ENCODE assay signal across 8 mouse cellular contexts in genomic region chr15:25486158-25486557, GRCm38 (mm10).
DNase-seq lines count a peak whose midpoint lies in the region; ATAC-seq and TF ChIP-seq lines count a peak whose summit lies in the region.

No protein-coding gene starts in this region.

- 84% methylated on average over 7 of the region's 7 CpGs for WGBS in hindbrain, embryonic 10.5 days
- 85% methylated on average over 7 of the region's 7 CpGs for WGBS in hindbrain, embryonic 16.5 days
- 86% methylated on average over 7 of the region's 7 CpGs for WGBS in midbrain, postnatal 0 days
- WGBS in midbrain, embryonic 11.5 days, result 83% methylated on average over 7 of the region's 7 CpGs
- WGBS in limb, embryonic 10.5 days, result 84% methylated on average over 7 of the region's 7 CpGs
- WGBS in stomach, postnatal 0 days, result 83% methylated on average over 7 of the region's 7 CpGs

- peak; percentile 72 for TF ChIP-seq CTCF in midbrain, postnatal 0 days (IDR thresholded peaks at IDR 0.05)
- peak; percentile 69 for TF ChIP-seq CTCF in stomach, postnatal 0 days (IDR thresholded peaks at IDR 0.05; ENCODE audit: low read depth)

- H3K4me1 ChIP-seq in hindbrain, embryonic 10.5 days (replicated peaks), result peaks cover 10% of the 10 kb centered on the region; the same call in 1 of the 2 replicates
- H3K4me1 ChIP-seq in hindbrain, embryonic 16.5 days (ENCODE audit: control insufficient read depth, insufficient read depth, low read depth, low read length), result no peaks in the 10 kb centered on the region
- no peaks in the 10 kb centered on the region for H3K4me1 ChIP-seq in midbrain, postnatal 0 days (ENCODE audit: insufficient read depth, low read length)
- H3K4me1 ChIP-seq in midbrain, embryonic 11.5 days (ENCODE audit: control insufficient read depth, insufficient read depth, low read length), result no peaks in the 10 kb centered on the region
- peaks cover 13% of the 10 kb centered on the region for H3K4me1 ChIP-seq in limb, embryonic 10.5 days
- no peaks in the 10 kb centered on the region for H3K4me1 ChIP-seq in stomach, postnatal 0 days (replicated peaks; ENCODE audit: control insufficient read depth, insufficient read depth)

- no peak overlapping the region for H3K4me3 ChIP-seq in hindbrain, embryonic 10.5 days
- H3K4me3 ChIP-seq in hindbrain, embryonic 16.5 days (ENCODE audit: low read length), result no peak overlapping the region
- H3K4me3 ChIP-seq in midbrain, postnatal 0 days (ENCODE audit: low read depth, low read length), result no peak overlapping the region
- no peak overlapping the region for H3K4me3 ChIP-seq in midbrain, embryonic 11.5 days (ENCODE audit: low read depth, low read length)
- no peak overlapping the region for H3K4me3 ChIP-seq in limb, embryonic 10.5 days
- H3K4me3 ChIP-seq in stomach, postnatal 0 days (ENCODE audit: low read depth, low read length), result no peak overlapping the region

- no peaks in the 10 kb centered on the region for H3K9me3 ChIP-seq in hindbrain, embryonic 10.5 days
- H3K9me3 ChIP-seq in hindbrain, embryonic 16.5 days (ENCODE audit: control insufficient read depth, low read length), result no peaks in the 10 kb centered on the region
- no peaks in the 10 kb centered on the region for H3K9me3 ChIP-seq in midbrain, postnatal 0 days (ENCODE audit: low read length)
- no peaks in the 10 kb centered on the region for H3K9me3 ChIP-seq in midbrain, embryonic 11.5 days (ENCODE audit: control insufficient read depth, low read length)
- H3K9me3 ChIP-seq in limb, embryonic 10.5 days (replicated peaks), result no peaks in the 10 kb centered on the region
- no peaks in the 10 kb centered on the region for H3K9me3 ChIP-seq in stomach, postnatal 0 days (ENCODE audit: control insufficient read depth, low read length)

- peak overlapping the region; percentile 66; the same call in 1 of the 2 replicates for H3K27ac ChIP-seq in hindbrain, embryonic 10.5 days
- H3K27ac ChIP-seq in hindbrain, embryonic 16.5 days (ENCODE audit: low read depth, low read length), result no peak overlapping the region
- H3K27ac ChIP-seq in midbrain, postnatal 0 days (ENCODE audit: low read depth, low read length), result no peak overlapping the region
- no peak overlapping the region for H3K27ac ChIP-seq in midbrain, embryonic 11.5 days (ENCODE audit: low read depth, low read length)
- peak overlapping the region; percentile 25; the same call in 1 of the 2 replicates for H3K27ac ChIP-seq in limb, embryonic 10.5 days
- no peak overlapping the region for H3K27ac ChIP-seq in stomach, postnatal 0 days (replicated peaks)

- no peak for ATAC-seq in hindbrain, embryonic 16.5 days
- ATAC-seq in midbrain, postnatal 0 days (ENCODE audit: low FRiP score), result peak; percentile 56; the same call in 1 of the 2 replicates
- ATAC-seq in midbrain, embryonic 11.5 days (ENCODE audit: low FRiP score), result no peak
- ATAC-seq in stomach, postnatal 0 days (ENCODE audit: low FRiP score, low TSS enrichment), result no peak

- H3K9ac ChIP-seq in hindbrain, embryonic 16.5 days (ENCODE audit: low read depth, low read length), result no peak overlapping the region
- no peak overlapping the region for H3K9ac ChIP-seq in midbrain, postnatal 0 days (replicated peaks; ENCODE audit: low read length, poor library complexity, severe bottlenecking)
- no peak overlapping the region for H3K9ac ChIP-seq in midbrain, embryonic 11.5 days (ENCODE audit: low read length)
- no peak overlapping the region for H3K9ac ChIP-seq in stomach, postnatal 0 days (ENCODE audit: low read length)

- no peak overlapping the region for H3K4me2 ChIP-seq in hindbrain, embryonic 16.5 days (ENCODE audit: low read length)
- no peak overlapping the region for H3K4me2 ChIP-seq in midbrain, postnatal 0 days (ENCODE audit: low read depth, low read length, poor library complexity, severe bottlenecking)
- H3K4me2 ChIP-seq in midbrain, embryonic 11.5 days, result no peak overlapping the region
- H3K4me2 ChIP-seq in stomach, postnatal 0 days (replicated peaks; ENCODE audit: low read depth), result no peak overlapping the region

- H3K27me3 ChIP-seq in hindbrain, embryonic 10.5 days (ENCODE audit: insufficient read depth, poor library complexity, severe bottlenecking), result no peaks in the 10 kb centered on the region
- H3K27me3 ChIP-seq in hindbrain, embryonic 16.5 days (replicated peaks; ENCODE audit: control insufficient read depth, insufficient read depth, low read length), result no peaks in the 10 kb centered on the region
- no peaks in the 10 kb centered on the region for H3K27me3 ChIP-seq in midbrain, postnatal 0 days (ENCODE audit: insufficient read depth, low read length)
- H3K27me3 ChIP-seq in midbrain, embryonic 11.5 days (ENCODE audit: control insufficient read depth, insufficient read depth, low read length), result no peaks in the 10 kb centered on the region
- H3K27me3 ChIP-seq in limb, embryonic 10.5 days (ENCODE audit: low read depth, poor library complexity, severe bottlenecking), result no peaks in the 10 kb centered on the region
- no peaks in the 10 kb centered on the region for H3K27me3 ChIP-seq in stomach, postnatal 0 days (ENCODE audit: control insufficient read depth, insufficient read depth, low read length)

- DNase-seq in hindbrain, embryonic 10.5 days (ENCODE audit: low spot score), result no peak
- peak; percentile 66 for DNase-seq in midbrain, postnatal 0 days (ENCODE audit: low spot score)
- DNase-seq in midbrain, embryonic 11.5 days (ENCODE audit: low spot score, missing footprints), result no peak
- DNase-seq in limb, embryonic 10.5 days (ENCODE audit: low spot score), result no peak
- DNase-seq in stomach, postnatal 0 days (ENCODE audit: low spot score), result no peak
- no peak for DNase-seq in thymus, postnatal 14 days
- no peak for DNase-seq in ovary, postnatal 14 days (ENCODE audit: low spot score)

- TF ChIP-seq EP300 in stomach, postnatal 0 days (optimal IDR thresholded peaks at IDR 0.05), result no peak

- H3K36me3 ChIP-seq in hindbrain, embryonic 10.5 days, result no peaks in the 10 kb centered on the region
- no peaks in the 10 kb centered on the region for H3K36me3 ChIP-seq in hindbrain, embryonic 16.5 days (ENCODE audit: control insufficient read depth, insufficient read depth, low read length)
- H3K36me3 ChIP-seq in midbrain, postnatal 0 days (ENCODE audit: insufficient read depth, low read length), result no peaks in the 10 kb centered on the region
- H3K36me3 ChIP-seq in midbrain, embryonic 11.5 days (ENCODE audit: control insufficient read depth, insufficient read depth, low read length), result no peaks in the 10 kb centered on the region
- H3K36me3 ChIP-seq in limb, embryonic 10.5 days, result no peaks in the 10 kb centered on the region
- no peaks in the 10 kb centered on the region for H3K36me3 ChIP-seq in stomach, postnatal 0 days (ENCODE audit: control insufficient read depth, insufficient read depth, low read length)

Comparison
In these comparisons a context has a peak if more than half of its experiments do, and no peak if none do; other contexts are left out.
1. H3K27ac ChIP-seq: peak in hindbrain, embryonic 10.5 days (single experiment) and limb, embryonic 10.5 days (single experiment); none in hindbrain, embryonic 16.5 days (single experiment), midbrain, postnatal 0 days (single experiment), midbrain, embryonic 11.5 days (single experiment) and stomach, postnatal 0 days (single experiment).